Mouse (Mus musculus) ES-E14 (cell line): ENCODE results near the gene Hes6.

ENCODE experiments used
- CHD2 ChIP-seq: IDR thresholded peaks from 2 replicates; pipeline ENCODE4 v1.6.1; 2014; ENCODE audit warnings: mild to moderate bottlenecking, low read depth, low read length, inconsistent platforms
- HCFC1 ChIP-seq: IDR thresholded peaks from 2 replicates; pipeline ENCODE4 v1.6.1; 2012; ENCODE audit warnings: low read length, inconsistent platforms, borderline replicate concordance; ENCODE audit not compliant: insufficient read depth

DNA sequence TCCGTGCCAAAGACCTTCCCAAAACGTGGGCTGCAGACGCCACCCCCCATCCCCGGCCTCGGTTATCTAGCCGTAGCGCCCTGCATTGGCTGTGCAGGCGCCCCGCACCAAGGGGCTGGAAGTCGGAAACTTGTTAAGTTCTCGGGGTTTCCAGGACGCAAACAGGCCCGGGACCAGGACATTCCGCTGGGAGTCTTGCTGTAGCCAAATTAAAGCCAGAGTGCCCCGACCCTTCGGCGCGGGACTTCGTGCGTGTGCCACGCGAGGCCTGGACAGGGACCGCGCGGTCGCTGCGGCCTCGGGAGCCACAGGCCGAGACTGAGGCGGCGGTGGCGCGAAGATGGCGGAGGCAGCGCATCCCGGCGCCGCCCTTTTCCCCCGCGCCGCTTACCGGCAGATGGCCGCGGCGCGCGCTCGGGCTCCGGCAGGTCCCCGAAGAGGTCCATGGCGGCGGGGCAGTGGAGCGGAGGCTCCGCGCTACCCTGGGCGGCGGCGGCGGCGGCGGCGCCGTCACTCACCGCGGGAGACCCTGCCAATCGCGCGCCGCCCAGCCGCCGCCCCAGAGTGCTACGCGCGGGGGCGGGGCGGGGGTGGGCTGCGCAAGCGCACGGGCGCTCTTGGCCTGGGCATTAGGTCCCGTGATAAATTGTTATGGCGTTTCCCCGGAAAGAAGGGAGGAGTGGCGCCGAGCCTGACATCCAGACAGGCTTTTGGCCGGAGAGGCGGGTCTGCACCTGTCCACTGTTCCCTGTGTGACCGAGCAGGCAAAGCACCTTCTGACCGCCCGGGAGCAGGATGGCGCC is 15.4 kb downstream of the Hes6 start, which contains the start of gene Ilkap:
- TF ChIP-seq CHD2 (no peak), HCFC1 (0 out of 2 replicates have a peak, but pooled peaks have one; percentile 31)
